Mouse (Mus musculus) frontal cortex, postnatal 36 days (tissue): ENCODE results near the gene Pced1a.
"Not testable (repeated sequence)": the region's sequence is repeated elsewhere in the genome, so short reads cannot be mapped to it uniquely, and the experiment has no call there.

ENCODE experiments used
- DNase-seq, 2 experiments: peaks; one replicate each; pipeline ENCODE4 v3.0.0; 2022; ENCODE audit warnings: low spot score in 2 of 2

Pced1a gene

GRCm38 (mm10) chr2:130390993-130391625 is 33.4 kb downstream of the Pced1a start:
- DNase-seq, result no peak

- DNase-seq, result no peak
Measured at GRCm38 (mm10) chr2:130388796-130389195, 35.7 kb downstream of the Pced1a start.

DNA sequence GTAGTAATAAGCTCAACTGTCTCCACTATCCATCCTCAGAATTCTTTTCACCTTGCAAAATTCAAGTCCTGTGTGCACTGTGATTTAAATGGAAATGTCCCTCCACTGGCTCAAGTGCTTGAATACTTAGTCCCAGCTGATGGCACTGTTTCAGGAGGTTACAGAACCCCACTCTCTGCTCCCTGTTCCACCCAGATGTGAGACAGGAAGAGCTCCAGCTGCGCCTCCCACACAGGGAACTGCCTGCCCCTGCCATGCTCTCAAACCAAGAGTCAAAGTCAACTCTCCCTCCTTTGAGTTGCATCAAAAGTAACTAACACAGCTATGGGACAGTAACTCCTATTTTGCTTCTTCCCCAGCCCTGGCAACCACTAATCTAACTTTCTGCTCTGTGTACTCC is 38.3 kb downstream of the Pced1a start:
- no peak for DNase-seq

- DNase-seq, result no peak
Measured at GRCm38 (mm10) chr2:130383895-130384294, 40.6 kb downstream of the Pced1a start.

DNA sequence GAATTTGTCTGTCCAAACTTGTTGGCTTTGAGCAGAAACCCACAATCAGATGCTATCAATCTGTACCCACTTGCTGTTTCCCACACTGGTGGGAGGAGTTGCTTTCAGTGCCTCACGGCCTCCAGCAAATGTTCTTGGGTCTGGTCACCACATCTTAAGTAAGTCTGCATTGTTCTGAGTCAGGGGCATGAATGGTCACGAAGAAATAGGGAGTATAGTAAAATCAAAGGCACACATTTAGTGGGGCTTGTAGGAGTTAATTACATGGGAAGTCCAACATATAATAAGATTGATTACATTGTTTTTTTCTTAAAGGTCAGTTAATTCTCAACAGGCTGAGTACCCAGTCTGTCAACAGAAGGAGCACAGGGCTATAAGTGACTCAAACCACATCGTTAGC is 41.3 kb downstream of the Pced1a start:
- DNase-seq, result no peak

- no peak for DNase-seq
Measured at GRCm38 (mm10) chr2:130374951-130375350, 49.5 kb downstream of the Pced1a start.

GRCm38 (mm10) chr2:130373026-130373425 is 51.5 kb downstream of the Pced1a start:
- not testable (repeated sequence) for DNase-seq

DNA sequence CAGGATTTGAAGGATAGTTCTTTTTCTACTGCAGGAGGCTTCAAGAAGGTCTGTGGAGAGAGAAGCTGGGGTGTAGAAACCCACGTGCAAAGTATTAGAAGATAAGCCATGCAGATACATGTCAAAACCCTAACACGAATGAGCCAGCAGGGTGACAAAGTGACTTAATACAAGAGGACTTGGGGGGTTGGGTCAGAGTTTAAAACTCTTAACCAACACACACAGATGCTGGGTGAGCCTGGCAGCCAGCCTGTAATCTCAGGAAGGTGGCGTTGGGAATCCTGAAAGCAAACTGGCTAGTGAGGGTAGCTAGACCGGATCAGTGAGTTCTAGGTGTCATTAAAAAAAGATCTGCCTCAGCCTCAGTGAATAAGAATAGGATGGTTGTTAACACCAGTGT is 57.1 kb downstream of the Pced1a start:
- DNase-seq, result no peak
